Mouse (Mus musculus): ENCODE measurements around the gene Ick. TPM values are rescaled to one million over a fixed set of nuclear protein-coding genes. Genes with fewer than 3 reads are reported as not detected.
"Not testable (repeated sequence)": the region's sequence is repeated elsewhere in the genome, so short reads cannot be mapped to it uniquely, and the experiment has no call there.

Gene Ick
- total RNA-seq, 2 experiments from 2014 or later: 15.7 to 16.6 TPM

- DNase-seq (ENCODE audit: low spot score in 2 of 2): peak; percentile 15 to 37
Measured at GRCm38 (mm10) chr9:78146099-78146498, 37.1 kb downstream of the Ick start.

GRCm38 (mm10) chr9:78146627-78147026 lies 37.6 kb downstream of the Ick start:
- DNase-seq (ENCODE audit: low spot score in 2 of 2): no peak

DNA sequence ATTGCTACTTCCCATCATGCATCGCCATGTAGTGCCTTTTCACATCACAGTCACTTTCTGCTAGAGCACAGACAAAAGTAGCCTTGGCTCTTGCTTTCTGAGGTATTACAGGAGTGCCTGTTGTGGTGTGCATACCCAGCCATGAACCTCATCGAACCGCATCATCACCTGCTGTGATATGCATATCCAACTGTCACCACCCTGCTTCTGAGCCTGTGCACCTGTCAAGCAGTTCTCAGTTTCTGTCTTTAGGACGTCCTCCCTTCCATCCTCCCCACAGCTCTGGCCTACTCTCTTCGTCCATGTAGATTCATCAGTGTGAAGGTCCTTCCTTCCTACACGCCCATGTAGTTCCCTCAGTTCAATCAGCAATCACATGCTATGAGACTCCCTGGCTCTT lies 39.2 kb downstream of the Ick start:
- DNase-seq (ENCODE audit: low spot score in 2 of 2): no peak

- not testable (repeated sequence) for DNase-seq (ENCODE audit: low spot score in 2 of 2)
Measured at GRCm38 (mm10) chr9:78149770-78150169, 40.8 kb downstream of the Ick start.

DNA sequence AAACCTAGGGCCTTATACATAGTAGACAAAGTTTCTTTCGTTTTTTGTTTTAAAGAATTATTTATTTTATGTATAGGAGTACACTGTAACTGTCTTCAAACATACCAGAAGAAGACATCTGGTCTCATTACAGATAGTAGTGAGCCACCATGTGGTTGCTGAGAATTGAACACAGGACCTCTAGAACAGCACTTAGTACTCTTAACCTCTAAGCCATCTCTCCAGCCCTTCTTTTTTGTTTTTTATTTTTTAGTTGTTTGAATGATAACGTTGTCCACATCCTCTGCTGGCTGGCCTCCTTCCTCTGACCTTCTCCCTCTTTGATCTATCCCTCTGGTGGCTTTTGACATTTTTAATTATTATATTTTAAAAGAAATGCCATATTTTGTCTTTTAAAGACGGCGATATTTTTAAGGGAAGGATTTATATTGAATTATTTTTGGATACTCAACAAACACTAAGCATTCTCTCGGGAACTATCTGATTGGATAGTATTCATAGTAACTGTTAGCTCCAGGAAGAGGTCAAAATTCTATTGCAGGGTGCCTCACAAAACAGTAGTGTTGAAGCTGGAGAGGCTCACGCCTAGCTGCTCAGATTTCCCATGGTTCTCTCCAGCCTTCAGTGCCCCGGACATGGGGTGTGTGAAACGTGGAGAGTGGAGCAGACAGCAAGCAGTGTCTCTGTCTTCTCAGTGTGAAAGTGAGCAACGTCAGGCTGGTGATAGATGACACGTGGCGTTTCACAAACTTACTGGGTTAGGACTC lies 45.4 kb downstream of the Ick start:
- DNase-seq (ENCODE audit: low spot score in 2 of 2): no peak

GRCm38 (mm10) chr9:78157221-78157620 lies 48.2 kb downstream of the Ick start:
- no peak for DNase-seq (ENCODE audit: low spot score in 2 of 2)

- DNase-seq (ENCODE audit: low spot score in 2 of 2): no peak
Measured at GRCm38 (mm10) chr9:78163291-78163690, 54.3 kb downstream of the Ick start.

DNA sequence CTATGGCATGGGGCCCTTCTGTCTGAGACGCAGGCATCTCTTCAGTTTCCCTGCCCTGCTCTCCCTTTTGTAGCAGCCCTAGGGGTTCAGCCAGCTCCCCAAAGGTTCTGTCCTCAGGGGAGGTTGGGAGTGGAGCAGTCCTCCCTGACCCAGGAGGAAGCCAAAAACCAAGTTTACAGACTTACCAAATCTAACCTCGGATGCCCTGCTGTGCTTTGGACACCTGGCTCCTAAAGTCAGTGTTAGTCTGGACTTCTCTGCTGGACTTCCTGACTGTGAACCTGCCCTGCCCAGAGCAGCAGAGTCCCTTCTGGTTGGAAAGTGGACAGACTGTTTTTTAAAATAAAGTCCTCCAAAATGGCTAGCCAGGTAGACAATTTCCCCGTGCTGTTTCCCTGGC lies 55.7 kb downstream of the Ick start:
- no peak for DNase-seq (ENCODE audit: low spot score in 2 of 2)

- no peak for DNase-seq (ENCODE audit: low spot score in 2 of 2)
Measured at GRCm38 (mm10) chr9:78165454-78165853, 56.5 kb downstream of the Ick start.

DNA sequence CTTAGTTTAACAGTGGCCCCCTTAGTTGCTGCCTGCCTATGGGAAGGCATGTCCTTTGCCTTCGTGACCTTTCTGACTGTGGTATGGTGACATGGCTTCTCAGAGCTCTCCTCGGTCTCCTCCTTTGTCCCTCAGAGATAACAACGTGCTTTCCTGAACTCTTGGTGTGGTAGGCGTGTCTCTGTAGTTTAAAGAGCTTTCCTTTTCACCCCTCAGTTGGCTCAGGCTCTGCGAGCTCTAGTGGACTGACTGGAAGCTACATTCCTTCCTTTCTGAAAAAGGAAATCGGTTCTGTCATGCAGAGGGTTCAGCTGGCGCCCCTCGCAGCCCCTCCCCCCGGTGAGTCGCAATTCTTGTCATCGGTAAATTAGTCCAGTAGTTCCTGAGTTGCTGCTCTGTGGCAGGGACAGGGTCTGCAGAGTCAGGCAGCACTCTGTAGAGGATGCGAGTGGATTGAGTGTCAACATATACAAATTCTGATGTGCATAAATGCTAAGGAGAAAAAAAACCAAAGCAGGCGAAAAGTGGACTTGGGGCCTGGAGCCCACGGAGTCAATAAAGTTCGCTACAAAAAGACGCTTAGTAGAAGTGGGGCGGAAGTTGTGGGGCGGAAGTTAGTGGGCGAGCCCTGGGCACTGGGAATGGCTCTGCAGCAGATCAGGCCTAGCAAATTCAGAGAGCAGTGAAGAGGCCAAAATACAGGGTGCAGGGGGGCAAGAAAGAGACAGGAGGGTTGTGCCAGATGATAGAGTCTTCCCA lies 57.9 kb downstream of the Ick start:
- DNase-seq (ENCODE audit: low spot score in 2 of 2): no peak

GRCm38 (mm10) chr9:78167453-78167969 lies 58.5 kb downstream of the Ick start:
- DNase-seq (ENCODE audit: low spot score in 2 of 2): no peak

DNA sequence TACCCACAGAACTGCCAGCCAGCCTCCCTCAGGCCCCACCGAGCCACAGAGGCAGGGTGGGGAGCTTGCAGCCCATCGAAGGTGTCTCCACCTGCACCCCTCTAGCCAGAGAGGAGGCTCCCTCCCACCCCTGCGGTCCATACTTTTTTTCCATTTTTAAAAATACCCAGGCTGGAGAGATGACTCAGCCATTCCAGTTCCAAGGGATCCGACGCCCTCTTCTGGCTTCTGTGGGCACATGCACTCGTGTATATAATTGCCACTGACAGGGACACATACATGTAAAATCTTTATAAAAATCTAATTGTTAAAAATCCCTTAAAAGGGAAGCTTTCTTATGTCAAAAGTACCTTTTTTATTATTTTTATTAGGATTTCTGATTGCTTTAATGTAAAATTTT lies 59.9 kb downstream of the Ick start:
- DNase-seq (ENCODE audit: low spot score in 2 of 2): no peak

GRCm38 (mm10) chr9:78174016-78174415 lies 65.0 kb downstream of the Ick start:
- no peak for DNase-seq (ENCODE audit: low spot score in 2 of 2)

- not testable (repeated sequence) for DNase-seq (ENCODE audit: low spot score in 2 of 2)
Measured at GRCm38 (mm10) chr9:78174925-78175276, 65.9 kb downstream of the Ick start.

GRCm38 (mm10) chr9:78175277-78176200 lies 66.5 kb downstream of the Ick start:
- peak; percentile 94 to 95 for DNase-seq (ENCODE audit: low spot score in 2 of 2)

GRCm38 (mm10) chr9:78176201-78176727 lies 67.3 kb downstream of the Ick start:
- DNase-seq (ENCODE audit: low spot score in 2 of 2): peak; percentile 38 to 44

DNA sequence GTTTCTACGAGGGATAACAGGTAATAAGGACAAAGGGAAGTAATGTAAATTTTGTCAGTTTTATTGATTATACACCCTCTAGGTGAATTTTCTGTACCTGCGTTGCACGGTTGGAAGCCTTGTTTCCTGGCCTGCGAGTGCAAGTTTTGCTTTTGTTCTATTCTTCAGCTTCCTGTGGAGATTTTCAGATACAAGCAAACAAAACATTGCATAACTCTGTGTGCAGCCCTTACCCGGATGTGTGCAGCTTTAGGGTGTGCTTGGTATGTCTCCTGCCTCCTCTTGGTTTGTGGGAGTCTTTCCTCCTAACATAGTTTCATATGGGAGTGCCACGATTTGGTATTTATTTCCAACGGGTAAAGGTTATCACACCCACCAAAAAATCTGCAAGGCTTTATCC lies 67.8 kb downstream of the Ick start:
- no peak for DNase-seq (ENCODE audit: low spot score in 2 of 2)

DNA sequence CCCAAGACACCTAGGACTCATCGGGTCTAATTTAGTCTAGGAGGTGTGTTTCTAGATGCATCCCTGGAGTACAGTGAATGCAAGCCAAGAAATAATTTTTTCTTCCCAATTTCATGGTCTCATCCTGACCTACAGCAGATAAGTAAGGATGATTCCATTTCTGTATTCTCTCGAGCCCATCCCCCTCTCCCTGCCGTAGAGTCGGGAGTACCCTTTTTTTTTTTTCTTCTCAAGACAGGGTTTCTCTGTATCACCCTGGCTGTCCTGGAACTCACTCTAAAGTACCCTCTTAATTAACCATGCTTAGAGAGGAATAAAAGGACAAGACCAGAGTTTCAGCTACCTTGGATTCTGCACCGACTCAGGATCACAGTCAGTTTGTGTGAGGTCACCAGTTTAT lies 69.2 kb downstream of the Ick start:
- no peak for DNase-seq (ENCODE audit: low spot score in 2 of 2)

DNA sequence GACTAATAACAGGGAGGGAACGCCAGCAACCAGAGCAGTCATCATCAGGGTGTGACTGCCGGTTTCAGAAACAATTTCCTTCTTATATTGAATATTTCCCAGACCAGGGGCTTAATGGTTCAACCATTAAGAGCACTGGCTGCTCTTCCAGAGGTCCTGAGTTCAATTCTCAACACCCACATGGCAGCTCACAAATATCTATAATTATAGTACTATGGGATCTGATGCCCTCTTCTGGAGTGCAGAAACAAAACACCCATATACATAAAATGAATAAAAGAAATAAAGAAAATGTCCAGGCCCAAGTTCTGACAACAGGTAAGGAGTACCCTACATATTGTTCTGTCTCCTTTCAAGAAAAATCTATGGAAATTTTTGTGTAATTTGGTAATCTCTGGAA lies 70.1 kb downstream of the Ick start:
- no peak for DNase-seq (ENCODE audit: low spot score in 2 of 2)

DNA sequence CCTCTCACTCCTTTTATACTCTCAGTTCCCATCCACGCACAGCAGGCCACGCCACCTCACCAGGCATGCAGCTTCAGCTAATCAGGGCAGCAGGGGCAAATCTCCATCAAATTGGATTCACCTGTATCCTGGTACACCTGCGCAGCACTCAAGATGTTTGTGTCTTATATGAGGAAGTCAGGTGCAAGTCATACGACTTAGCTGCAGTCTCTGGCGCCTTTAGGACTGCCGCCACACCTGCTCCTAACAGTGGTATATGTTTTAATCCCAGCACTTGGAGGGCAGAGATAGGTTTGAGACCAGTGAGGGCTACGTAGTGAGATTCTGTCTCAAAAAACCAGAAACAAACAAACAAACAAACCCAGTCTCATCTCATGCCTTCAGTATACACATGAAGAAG lies 73.5 kb downstream of the Ick start, which contains the start of gene Gsta4:
Gene Gsta4 (plus strand): TSS at position 301 of the 400 bp plus-strand sequence.
- DNase-seq (ENCODE audit: low spot score in 2 of 2): not testable (repeated sequence)

DNA sequence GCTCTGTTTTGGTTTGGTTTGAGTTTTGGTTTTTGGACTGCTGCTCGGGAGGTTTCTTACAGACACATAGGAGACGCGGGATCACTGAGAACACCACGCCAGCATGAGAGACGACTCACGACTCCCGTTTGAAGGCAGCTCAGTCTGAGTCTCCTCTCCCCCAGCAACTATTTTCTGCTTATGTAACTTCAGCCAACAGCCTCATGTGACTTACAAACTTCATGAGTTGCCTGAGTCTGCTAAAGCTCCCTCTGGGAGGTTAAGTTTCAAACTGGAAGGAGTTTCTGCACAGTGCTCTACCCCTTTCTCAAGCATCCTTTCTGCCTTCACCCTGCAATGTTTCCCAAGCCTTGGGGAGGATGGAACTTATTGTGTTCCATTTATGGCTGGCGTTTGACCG lies 76.7 kb downstream of the Ick start:
- DNase-seq (ENCODE audit: low spot score in 2 of 2): no peak
